Mouse (Mus musculus): ENCODE results near the gene Ppp1r9a.

GRCm38 (mm10) chr6:5163507-5164144 is 260.9 kb downstream of the Ppp1r9a start:
- no peak for TF ChIP-seq POLR2A (IDR thresholded peaks at IDR 0.05; ENCODE audit: low read depth, low read length)
- TF ChIP-seq CTCF (conservative IDR thresholded peaks at IDR 0.05 in 1 of 2, IDR thresholded peaks at IDR 0.05 in 1 of 2; ENCODE audit: low read depth in 2 of 2, low read length in 2 of 2) = no peak
- no peak for TF ChIP-seq EP300 (IDR thresholded peaks at IDR 0.05; ENCODE audit: low read length)
- no peak for TF ChIP-seq RAD21 (IDR thresholded peaks at IDR 0.05; ENCODE audit: low read depth, low read length)
- no peak for TF ChIP-seq GABPA (IDR thresholded peaks at IDR 0.05; ENCODE audit: insufficient replicate concordance, low read depth, low read length)
- TF ChIP-seq MAZ (IDR thresholded peaks at IDR 0.05; ENCODE audit: low read depth, low read length) = no peak
- no peak for TF ChIP-seq RCOR1 (conservative IDR thresholded peaks at IDR 0.05; ENCODE audit: low read depth, low read length)
- no peak for TF ChIP-seq MAX (IDR thresholded peaks at IDR 0.05; ENCODE audit: low read length)
- TF ChIP-seq CHD2 (IDR thresholded peaks at IDR 0.05; ENCODE audit: low read length) = no peak
- no peak for TF ChIP-seq USF1 (IDR thresholded peaks at IDR 0.05; ENCODE audit: low read depth, low read length)

Measured in CH12.LX (cell line).